Mouse (Mus musculus) hindbrain, embryonic 10.5 days (tissue): ENCODE data around the gene Ggt7. TPM values are rescaled to one million over a fixed set of nuclear protein-coding genes. Genes with fewer than 3 reads are reported as not detected.

Experiments
- polyA plus RNA-seq: library from polyadenylated mRNA; unstranded; fragments of >200 nt; fragmentation: Nextera tagmentation; extraction: Ambion mirVana; gene quantifications from 2 replicates; pipeline ENCODE4 v1.2.1, GENCODE M21; 2016

The Ggt7 gene
- polyA plus RNA-seq, 1 experiment from 2014 or later: 33.1 TPM

Other genes starting within 250 kb of the Ggt7 start
- 123 and 212 TPM in 2 replicates for gene Map1lc3a, start 241.9 kb downstream of the Ggt7 start, polyA plus RNA-seq
- 52.4 and 57.1 TPM in 2 replicates for gene Pigu, start 160.8 kb downstream of the Ggt7 start, polyA plus RNA-seq
- gene Trp53inp2, start 137.2 kb downstream of the Ggt7 start, polyA plus RNA-seq: 56.9 and 104 TPM in 2 replicates
- 19.2 and 22.4 TPM in 2 replicates for gene Ncoa6, start 44.3 kb downstream of the Ggt7 start, polyA plus RNA-seq
- 15.6 and 19.7 TPM in 2 replicates for gene Acss2, start 289 bp downstream of the Ggt7 start, polyA plus RNA-seq
- 19.9 and 20.6 TPM in 2 replicates for gene Gss, start 74.6 kb upstream of the Ggt7 start, polyA plus RNA-seq
- 0.49 and 0.69 TPM in 2 replicates for gene Myh7b, start 93.0 kb upstream of the Ggt7 start, polyA plus RNA-seq
- 133 and 160 TPM in 2 replicates for gene Trpc4ap, start 174.1 kb upstream of the Ggt7 start, polyA plus RNA-seq
- 33.7 and 41.1 TPM in 2 replicates for gene Edem2, start 211.2 kb upstream of the Ggt7 start, polyA plus RNA-seq
- not detected in 2 replicates for gene Gm17581, start 217.6 kb upstream of the Ggt7 start, polyA plus RNA-seq
- gene Procr, start 232.9 kb upstream of the Ggt7 start, polyA plus RNA-seq: 1.5 and 1.7 TPM in 2 replicates